Mouse (Mus musculus) cerebellum, adult 8-10 months (tissue): Measurements from ENCODE around the gene Spef2.
A peak's percentile ranks its signal among the peaks of the same experiment; 100 is the strongest.
"Not testable (repeated sequence)": the region's sequence is repeated elsewhere in the genome, so short reads cannot be mapped to it uniquely, and the experiment has no call there.

Experiments used
- DNase-seq: peaks from one replicate; pipeline ENCODE4 v3.0.0; 2022

Spef2 gene

GRCm38 (mm10) chr15:9748359-9749102, at the start of gene Spef2:
Gene Spef2, minus strand, starts transcription at chr15:9748868.
- peak; percentile 3 for DNase-seq

GRCm38 (mm10) chr15:9794131-9794530, 45.5 kb upstream of the Spef2 start:
- no peak for DNase-seq

- no peak for DNase-seq
These were observed 39.8 kb upstream of the Spef2 start for GRCm38 (mm10) chr15:9788245-9789030.

- DNase-seq, result not testable (repeated sequence)
These were observed 25.8 kb upstream of the Spef2 start for GRCm38 (mm10) chr15:9774222-9775142.

DNA sequence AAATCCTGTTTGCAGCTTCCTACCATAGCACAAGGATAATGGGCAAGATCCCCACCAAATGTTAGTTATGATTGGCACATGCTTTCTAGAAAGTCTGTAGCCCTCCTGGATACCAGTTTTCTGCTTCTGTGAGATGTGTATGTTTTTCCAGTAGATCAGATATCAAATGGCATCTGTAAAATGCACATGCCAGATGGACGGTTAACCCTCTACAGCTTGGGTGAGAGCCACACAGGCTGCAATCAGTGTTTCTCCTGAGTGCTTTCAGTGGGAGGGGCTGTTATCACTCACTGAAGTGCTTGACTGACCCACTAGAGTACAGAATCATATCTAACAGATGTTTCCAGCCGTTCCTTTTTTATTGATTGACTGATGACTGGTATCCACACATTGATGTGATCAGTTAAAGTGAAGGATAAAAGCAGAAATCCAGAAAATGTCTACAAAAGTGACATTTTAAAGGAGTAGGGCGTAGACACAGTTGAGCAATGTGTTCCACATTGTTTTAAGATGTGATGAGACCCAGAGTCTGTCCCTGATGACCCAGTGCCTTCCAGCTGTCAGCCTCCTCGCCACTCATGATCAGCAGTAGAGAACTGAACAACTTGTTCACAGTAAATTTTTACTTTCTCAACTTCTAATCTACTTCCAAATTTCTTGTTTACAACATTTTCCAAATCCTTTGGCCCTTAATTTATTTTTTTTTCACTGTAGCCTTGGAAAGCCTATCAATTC, 19.7 kb upstream of the Spef2 start:
- no peak for DNase-seq

DNA sequence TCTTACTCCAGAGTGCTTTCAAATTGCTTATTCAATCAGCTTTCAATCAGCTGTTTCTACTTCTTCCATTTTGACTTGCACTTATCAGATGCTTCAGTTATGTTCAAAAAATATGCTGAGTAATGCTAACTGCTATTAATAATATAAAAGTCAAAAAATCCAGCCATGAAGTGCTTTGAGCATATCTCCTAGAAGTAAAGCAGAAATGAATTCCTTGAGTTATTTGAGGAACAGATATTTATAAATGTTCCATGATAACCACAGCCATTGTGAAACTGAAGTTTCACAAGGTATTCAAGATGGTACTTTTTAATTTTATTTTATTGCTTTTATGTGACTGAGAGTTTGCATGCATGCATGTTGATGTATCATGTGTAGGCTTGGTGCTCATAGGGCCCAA, 18.4 kb upstream of the Spef2 start:
- no peak for DNase-seq

GRCm38 (mm10) chr15:9750966-9751365, 2.3 kb upstream of the Spef2 start:
- no peak for DNase-seq

- DNase-seq, result no peak
These were observed 1.1 kb downstream of the Spef2 start for GRCm38 (mm10) chr15:9747410-9748104.

GRCm38 (mm10) chr15:9742172-9742571, 6.5 kb downstream of the Spef2 start:
- DNase-seq, result no peak

- DNase-seq, result no peak
These were observed 33.9 kb downstream of the Spef2 start for GRCm38 (mm10) chr15:9714574-9715458.

DNA sequence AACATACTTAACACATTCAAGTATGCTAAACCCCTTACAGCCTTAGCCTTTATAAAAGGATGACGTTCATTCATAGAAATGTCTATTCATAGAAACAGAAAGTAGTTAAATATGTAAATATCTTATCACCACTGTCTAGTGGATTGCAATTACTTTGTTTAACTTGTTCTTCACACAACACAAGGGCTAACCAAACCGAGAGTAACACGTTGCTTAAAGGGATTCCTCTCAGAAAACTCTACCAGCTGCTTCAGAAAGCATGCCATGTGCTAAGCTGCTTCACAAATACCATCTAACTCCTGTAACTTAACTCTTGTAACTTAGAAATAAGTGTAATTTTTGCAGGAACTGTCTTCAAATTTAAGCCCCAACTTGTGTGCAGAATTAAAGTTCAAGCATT, 35.0 kb downstream of the Spef2 start:
- no peak for DNase-seq

- no peak for DNase-seq
These were observed 38.3 kb downstream of the Spef2 start for GRCm38 (mm10) chr15:9710330-9710729.

DNA sequence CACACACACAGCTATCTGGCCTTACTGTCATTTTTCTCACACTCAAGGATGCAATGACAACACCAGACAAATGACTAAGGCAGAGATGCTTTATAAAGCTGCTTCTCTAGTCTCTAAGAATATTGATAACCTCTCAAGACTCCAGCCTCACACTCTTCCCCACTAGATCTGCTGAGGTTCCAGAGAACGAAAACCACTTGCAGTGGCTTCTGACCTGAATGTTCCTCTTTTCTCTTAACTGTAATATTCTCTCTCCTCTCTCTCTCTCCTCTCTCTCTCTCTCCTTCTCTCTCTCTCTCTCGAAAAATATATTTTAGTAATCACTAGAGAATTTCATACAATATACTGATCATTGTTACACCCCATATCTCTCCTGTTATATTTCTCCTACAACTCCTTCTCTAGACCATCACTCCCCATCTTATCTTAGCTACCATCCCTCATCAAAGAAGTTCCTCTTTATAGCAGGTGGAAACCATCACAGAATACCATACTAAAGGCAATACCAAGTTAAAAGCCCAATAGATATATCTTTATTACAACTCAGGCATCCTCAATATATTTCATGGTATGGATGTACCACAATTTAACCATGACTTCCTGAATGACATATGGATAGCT, 42.7 kb downstream of the Spef2 start:
- DNase-seq, result no peak

DNA sequence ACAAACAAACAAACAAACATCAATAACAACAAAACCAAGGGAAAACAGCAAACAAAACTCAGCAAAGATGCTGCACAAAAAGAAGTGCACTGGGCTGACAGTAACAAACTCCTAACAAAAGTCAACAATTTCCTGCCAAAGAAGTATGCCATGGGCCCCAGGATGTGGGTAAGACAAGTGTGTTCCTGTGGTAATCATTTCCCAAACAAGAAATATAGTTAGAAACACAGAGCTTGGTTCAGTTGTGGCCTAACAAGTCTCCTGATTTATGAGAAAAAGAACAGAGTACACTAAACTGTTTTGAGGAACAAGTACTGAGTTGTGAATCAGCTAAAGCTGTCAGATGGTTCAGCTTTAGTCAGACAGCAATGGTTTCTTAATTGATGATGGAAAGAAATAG, 46.8 kb downstream of the Spef2 start:
- no peak for DNase-seq

DNA sequence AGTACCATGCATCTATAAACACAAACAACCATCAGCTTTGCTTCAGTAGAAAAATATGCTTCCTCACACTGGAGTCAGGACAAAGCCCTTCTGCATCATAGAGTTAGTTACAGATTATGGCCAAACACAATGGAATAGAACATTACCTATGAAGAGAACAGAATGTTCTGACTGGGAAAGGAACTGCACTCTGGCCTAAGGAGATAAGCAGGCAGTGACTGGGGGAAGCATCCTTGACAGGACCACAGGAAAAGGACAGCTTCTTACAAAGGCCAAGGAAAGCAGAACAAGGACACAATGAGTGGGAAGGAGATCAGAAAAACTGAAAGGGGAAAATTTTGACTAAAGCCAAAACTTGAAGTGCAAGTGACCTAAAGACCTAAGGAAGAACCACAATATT, 56.9 kb downstream of the Spef2 start:
- DNase-seq, result no peak

DNA sequence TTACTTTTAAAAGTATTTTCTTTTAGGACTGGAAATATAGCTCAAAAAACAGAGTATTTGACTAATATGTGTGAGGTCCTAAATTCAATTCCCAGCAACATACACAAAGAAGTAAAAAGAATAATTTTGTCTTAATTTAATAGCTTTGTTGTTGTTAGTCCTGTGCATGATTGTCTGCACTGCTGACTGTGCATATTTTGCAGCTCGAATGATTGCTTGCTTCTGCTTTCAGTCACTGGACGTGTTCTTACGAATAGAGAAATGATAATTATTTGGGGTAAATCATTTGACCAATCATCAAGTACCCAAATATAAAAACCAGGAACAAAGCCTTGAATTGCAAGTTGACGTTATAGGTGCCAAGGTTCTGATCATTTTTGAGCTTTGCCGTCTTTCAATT, 57.8 kb downstream of the Spef2 start:
- no peak for DNase-seq

GRCm38 (mm10) chr15:9690436-9690835, 58.2 kb downstream of the Spef2 start:
- no peak for DNase-seq

DNA sequence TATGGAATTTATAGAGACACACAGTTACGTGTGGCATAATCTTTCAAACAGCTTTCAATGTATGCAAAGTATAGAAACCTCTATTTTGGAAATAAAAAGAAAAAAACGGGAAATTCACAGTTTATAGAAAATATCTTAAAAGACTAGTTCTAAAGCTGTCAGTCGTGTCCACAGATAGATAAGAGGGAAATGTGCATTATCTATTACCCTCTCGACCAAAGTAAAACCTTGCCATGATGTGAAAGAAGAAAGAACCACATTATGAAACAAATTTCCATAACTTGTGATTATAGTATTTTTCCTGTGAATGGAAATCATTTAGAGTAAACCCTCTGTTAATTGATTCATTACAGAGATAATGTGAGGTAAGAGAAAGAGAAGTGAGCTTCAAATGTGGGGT, 65.2 kb downstream of the Spef2 start:
- DNase-seq, result no peak

DNA sequence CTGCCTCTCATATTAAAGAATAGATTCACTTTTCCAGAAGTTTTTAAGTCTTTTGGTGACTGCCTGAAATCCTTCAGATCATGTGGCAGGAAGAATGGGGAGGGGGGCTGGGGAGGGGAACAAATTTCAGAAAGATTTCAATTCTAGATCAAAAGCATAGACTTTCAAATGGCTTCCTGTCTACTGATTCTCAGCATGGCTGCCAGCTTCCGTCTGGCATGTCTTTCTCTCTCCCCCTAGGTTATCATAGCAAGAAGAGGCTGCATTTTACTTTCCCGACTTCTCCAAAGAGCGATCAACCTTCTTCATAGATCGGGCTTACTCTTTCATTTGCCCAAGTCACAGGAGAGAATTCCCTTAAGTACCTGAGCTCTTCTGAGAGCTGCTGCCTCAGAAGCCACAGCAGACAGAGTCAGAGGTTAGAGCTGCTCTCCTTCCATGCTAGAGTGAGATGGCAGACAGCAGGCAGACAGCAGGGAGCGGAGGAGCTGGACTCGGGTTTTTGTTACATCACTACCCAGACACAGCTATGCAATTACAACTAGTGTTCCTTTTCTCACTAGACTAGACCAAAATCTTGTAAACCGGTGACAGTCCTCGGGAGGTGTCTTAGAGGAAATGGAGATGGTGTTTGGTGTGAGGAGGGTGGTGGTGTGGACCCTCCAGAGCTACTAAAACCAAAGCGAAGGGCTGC, 71.2 kb downstream of the Spef2 start:
- DNase-seq, result no peak

DNA sequence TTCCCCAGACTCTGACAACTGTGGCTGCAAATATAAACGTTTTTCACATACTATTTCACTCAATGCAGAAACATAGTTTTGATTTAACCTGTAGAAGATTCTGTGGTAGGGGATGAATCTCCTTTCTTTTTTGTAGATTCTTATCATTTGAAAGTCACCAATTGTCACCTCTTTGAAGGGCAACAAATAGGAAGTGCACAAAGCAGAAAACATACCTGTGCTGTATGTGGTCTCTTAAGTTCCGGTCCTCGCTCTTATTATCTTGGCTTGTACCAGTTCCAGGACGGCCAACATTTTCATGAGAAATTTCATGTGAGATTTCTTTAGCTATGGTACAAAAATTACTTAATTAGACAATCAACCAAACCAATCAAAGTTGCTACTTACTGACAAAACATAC, 80.1 kb downstream of the Spef2 start:
- no peak for DNase-seq
